Mouse (Mus musculus) stomach, embryonic 15.5 days (tissue): Measurements from ENCODE around the gene Mesp2. TPM values are rescaled to one million over a fixed set of nuclear protein-coding genes. Genes with fewer than 3 reads are reported as not detected.
"Not testable (repeated sequence)": the region's sequence is repeated elsewhere in the genome, so short reads cannot be mapped to it uniquely, and the experiment has no call there.

Experiments used
- ATAC-seq: fragments of 200-750 bp; cut with Nextera tagmentation; 2 replicates; pipeline ENCODE4 v1.8.0; 2017; ENCODE audit warnings: low read depth, moderate number of reproducible peaks, moderate TSS enrichment; ENCODE audit not compliant: insufficient read depth, low FRiP score
- H3K27ac ChIP-seq: fragments of 300-500 bp; sonication (generic); 2 replicates; pipeline ENCODE4 v1.5.1; 2015; ENCODE audit warnings: mild to moderate bottlenecking, inconsistent platforms
- H3K27me3 ChIP-seq: fragments of 300-500 bp; sonication (generic); replicated peaks from 2 replicates; pipeline ENCODE4 v1.6.1; 2015; ENCODE audit warnings: inconsistent platforms
- H3K36me3 ChIP-seq: fragments of 300-500 bp; sonication (generic); 2 replicates; pipeline ENCODE4 v1.6.1; 2015; ENCODE audit warnings: inconsistent platforms
- H3K4me1 ChIP-seq: fragments of 300-500 bp; sonication (generic); 2 replicates; pipeline ENCODE4 v1.6.1; 2015; ENCODE audit warnings: inconsistent platforms
- H3K4me2 ChIP-seq: fragments of 300-500 bp; sonication (generic); 2 replicates; pipeline ENCODE4 v1.6.1; 2015; ENCODE audit warnings: mild to moderate bottlenecking, inconsistent platforms
- H3K4me3 ChIP-seq: fragments of 300-500 bp; sonication (generic); replicated peaks from 2 replicates; pipeline ENCODE4 v1.5.1; 2015; ENCODE audit warnings: inconsistent platforms
- H3K9ac ChIP-seq: fragments of 300-500 bp; sonication (generic); 2 replicates; pipeline ENCODE4 v1.6.1; 2015; ENCODE audit warnings: inconsistent platforms
- H3K9me3 ChIP-seq: fragments of 300-500 bp; sonication (generic); 2 replicates; pipeline ENCODE4 v1.6.1; 2016; ENCODE audit warnings: inconsistent platforms
- WGBS: fragments of 180-500 bp; shearing (Covaris S2); methylation state at CpG from one replicate; pipeline ENCODE4 v1.1.7; 2015; 5-methylcytosine and 5-hydroxymethylcytosine counted together
- polyA plus RNA-seq: library from polyadenylated mRNA; unstranded; fragments of >200 nt; fragmentation: Nextera tagmentation; extraction: Ambion mirVana; gene quantifications from 2 replicates; pipeline ENCODE4 v1.2.1, GENCODE M21; 2015

The Mesp2 gene
- polyA plus RNA-seq, 1 experiment from 2014 or later = 1.4 TPM

GRCm38 (mm10) chr7:79789812-79790211, 20.7 kb upstream of the Mesp2 start:
- H3K4me3 ChIP-seq, H3K9me3 ChIP-seq, H3K36me3 ChIP-seq, H3K4me2 ChIP-seq, H3K9ac ChIP-seq, ATAC-seq, H3K27ac ChIP-seq: not testable (repeated sequence)
- WGBS = 49% methylated on average over 2 of the region's 2 CpGs
- H3K27me3 ChIP-seq = peaks cover 48% of the 10 kb centered on the region
- peaks cover 13% of the 10 kb centered on the region for H3K4me1 ChIP-seq

- Histone ChIP-seq H3K4me3 (peak overlapping the region; percentile 46), H3K36me3 (no peaks in the 10 kb centered on the region), H3K9ac (no peak overlapping the region), H3K27me3 (peaks cover 50% of the 10 kb centered on the region), H3K4me1 (peaks cover 13% of the 10 kb centered on the region), H3K4me2 (peak overlapping the region; percentile 90), H3K27ac (no peak overlapping the region), H3K9me3 (no peaks in the 10 kb centered on the region)
- WGBS = under 1% methylated on average over 80 of the region's 80 CpGs
- ATAC-seq = no peak; the same call in none of the 2 replicates
These were observed 17.7 kb upstream of the Mesp2 start for GRCm38 (mm10) chr7:79792635-79793421.

- Histone ChIP-seq H3K4me3 (peak within 1 kb of the TSS; percentile 46), H3K9me3 (no peaks in the 10 kb centered on the region), H3K27me3 (peaks cover 50% of the 10 kb centered on the region), H3K4me1 (peaks cover 13% of the 10 kb centered on the region), H3K9ac (no peak within 1 kb of the TSS), H3K4me2 (peak within 1 kb of the TSS; percentile 90), H3K27ac (no peak within 1 kb of the TSS), H3K36me3 (no peaks in the 10 kb centered on the region)
- ATAC-seq = no peak
- 64% methylated on average over 6 of the region's 6 CpGs for WGBS
These were observed 16.8 kb upstream of the Mesp2 start, which contains the start of gene Mesp1 for GRCm38 (mm10) chr7:79793688-79794087. Gene Mesp1, minus strand, starts transcription at chr7:79793788.

- peaks cover 16% of the 10 kb centered on the region for H3K27me3 ChIP-seq
- no peak overlapping the region for H3K27ac ChIP-seq
- no peak overlapping the region for H3K4me2 ChIP-seq
- no peak overlapping the region for H3K4me3 ChIP-seq
- no peaks in the 10 kb centered on the region for H3K4me1 ChIP-seq
- WGBS = 20% methylated on average over 5 of the region's 5 CpGs
- no peaks in the 10 kb centered on the region for H3K36me3 ChIP-seq
- H3K9me3 ChIP-seq = no peaks in the 10 kb centered on the region
- no peak for ATAC-seq
- no peak overlapping the region for H3K9ac ChIP-seq
These were observed 11.9 kb upstream of the Mesp2 start for GRCm38 (mm10) chr7:79798606-79799005.

- ATAC-seq = no peak
- Histone ChIP-seq H3K4me3 (no peak overlapping the region), H3K9me3 (no peaks in the 10 kb centered on the region), H3K9ac (no peak overlapping the region), H3K4me2 (no peak overlapping the region), H3K36me3 (no peaks in the 10 kb centered on the region), H3K27ac (no peak overlapping the region), H3K4me1 (no peaks in the 10 kb centered on the region; the same call in 1 of the 2 replicates), H3K27me3 (peaks cover 12% of the 10 kb centered on the region; the same call in 1 of the 2 replicates)
- WGBS = 2% methylated on average over 8 of the region's 8 CpGs
These were observed 11.5 kb upstream of the Mesp2 start for GRCm38 (mm10) chr7:79799048-79799447.

GRCm38 (mm10) chr7:79799506-79799905, 11.0 kb upstream of the Mesp2 start:
- peaks cover 7% of the 10 kb centered on the region; the same call in 1 of the 2 replicates for H3K27me3 ChIP-seq
- no peaks in the 10 kb centered on the region for H3K9me3 ChIP-seq
- ATAC-seq = no peak
- WGBS = 69% methylated on average over 6 of the region's 6 CpGs
- H3K36me3 ChIP-seq = no peaks in the 10 kb centered on the region
- no peak overlapping the region for H3K4me3 ChIP-seq
- H3K4me2 ChIP-seq = no peak overlapping the region
- no peaks in the 10 kb centered on the region; the same call in 1 of the 2 replicates for H3K4me1 ChIP-seq
- no peak overlapping the region for H3K27ac ChIP-seq
- no peak overlapping the region for H3K9ac ChIP-seq

GRCm38 (mm10) chr7:79800336-79800735, 10.2 kb upstream of the Mesp2 start:
- Histone ChIP-seq H3K27ac (no peak overlapping the region), H3K4me1 (no peaks in the 10 kb centered on the region; the same call in 1 of the 2 replicates), H3K4me3 (no peak overlapping the region), H3K4me2 (no peak overlapping the region), H3K36me3 (no peaks in the 10 kb centered on the region), H3K27me3 (0 out of 2 replicates have a peak, but pooled peaks cover 5% of the 10 kb centered on the region), H3K9ac (no peak overlapping the region), H3K9me3 (no peaks in the 10 kb centered on the region)
- ATAC-seq = no peak
- 59% methylated on average over 4 of the region's 4 CpGs for WGBS

- no peak for ATAC-seq
- Histone ChIP-seq H3K27ac (no peak overlapping the region), H3K27me3 (no peaks in the 10 kb centered on the region), H3K4me3 (no peak overlapping the region), H3K9ac (no peak overlapping the region), H3K9me3 (no peaks in the 10 kb centered on the region), H3K36me3 (no peaks in the 10 kb centered on the region), H3K4me2 (no peak overlapping the region), H3K4me1 (no peaks in the 10 kb centered on the region; the same call in 1 of the 2 replicates)
- 70% methylated on average over 11 of the region's 11 CpGs for WGBS
These were observed 9.1 kb upstream of the Mesp2 start for GRCm38 (mm10) chr7:79801391-79801790.

- H3K4me2 ChIP-seq = no peak overlapping the region
- H3K4me1 ChIP-seq = no peaks in the 10 kb centered on the region; the same call in 1 of the 2 replicates
- no peak overlapping the region for H3K27ac ChIP-seq
- H3K9me3 ChIP-seq = no peaks in the 10 kb centered on the region
- no peaks in the 10 kb centered on the region for H3K36me3 ChIP-seq
- no peak overlapping the region for H3K4me3 ChIP-seq
- no peaks in the 10 kb centered on the region for H3K27me3 ChIP-seq
- 57% methylated on average over 5 of the region's 5 CpGs for WGBS
- no peak overlapping the region for H3K9ac ChIP-seq
- ATAC-seq = no peak
These were observed 8.5 kb upstream of the Mesp2 start for GRCm38 (mm10) chr7:79802037-79802436.

GRCm38 (mm10) chr7:79803887-79804286, 6.6 kb upstream of the Mesp2 start:
- Histone ChIP-seq H3K9ac (no peak overlapping the region), H3K4me2 (no peak overlapping the region), H3K4me1 (no peaks in the 10 kb centered on the region; the same call in 1 of the 2 replicates), H3K27ac (no peak overlapping the region), H3K4me3 (no peak overlapping the region), H3K36me3 (no peaks in the 10 kb centered on the region), H3K9me3 (no peaks in the 10 kb centered on the region), H3K27me3 (no peaks in the 10 kb centered on the region)
- 0 out of 2 replicates have a peak, but pooled peaks have one; percentile 20 for ATAC-seq
- 46% methylated on average over 2 of the region's 2 CpGs for WGBS

- Histone ChIP-seq H3K9me3 (no peaks in the 10 kb centered on the region), H3K27me3 (peaks cover 17% of the 10 kb centered on the region), H3K4me1 (peaks cover 16% of the 10 kb centered on the region; the same call in 1 of the 2 replicates), H3K36me3 (no peaks in the 10 kb centered on the region), H3K9ac (no peak overlapping the region), H3K4me2 (no peak overlapping the region), H3K27ac (no peak overlapping the region), H3K4me3 (no peak overlapping the region)
- no peak for ATAC-seq
- WGBS = 78% methylated on average over 7 of the region's 7 CpGs
These were observed 2.0 kb upstream of the Mesp2 start for GRCm38 (mm10) chr7:79808561-79808960.

- Histone ChIP-seq H3K4me2 (no peak overlapping the region), H3K9ac (no peak overlapping the region), H3K9me3 (no peaks in the 10 kb centered on the region), H3K27me3 (peaks cover 17% of the 10 kb centered on the region), H3K4me1 (0 out of 2 replicates have a peak, but pooled peaks cover 19% of the 10 kb centered on the region), H3K36me3 (no peaks in the 10 kb centered on the region), H3K4me3 (no peak overlapping the region), H3K27ac (0 out of 2 replicates have a peak overlapping the region, but pooled peaks have one; percentile 11)
- WGBS = 71% methylated on average over 1 of the region's 1 CpGs
- no peak for ATAC-seq
These were observed 2.9 kb downstream of the Mesp2 start for GRCm38 (mm10) chr7:79813409-79813808.
